Mouse (Mus musculus): Measurements from ENCODE around the gene Prepl.

GRCm38 (mm10) chr17:85085335-85085734, 4.7 kb downstream of the Prepl start:
- TF ChIP-seq CTCF (IDR thresholded peaks at IDR 0.05; ENCODE audit: low read depth) (no peak), EP300 (IDR thresholded peaks at IDR 0.05; ENCODE audit: low read depth) (no peak)
